Mouse (Mus musculus) embryonic facial prominence, embryonic 11.5 days (tissue): ENCODE measurements around the gene Olfr1217. TPM values are rescaled to one million over a fixed set of nuclear protein-coding genes. Genes with fewer than 3 reads are reported as not detected.
"Not testable (repeated sequence)": the region's sequence is repeated elsewhere in the genome, so short reads cannot be mapped to it uniquely, and the experiment has no call there.

ENCODE experiments used
- ATAC-seq: fragments of 200-750 bp; cut with Nextera tagmentation; replicated peaks from 2 replicates; pipeline ENCODE4 v1.8.0; 2017; ENCODE audit warnings: low read depth; ENCODE audit not compliant: insufficient number of reproducible peaks, low FRiP score, low TSS enrichment
- DNase-seq: peaks from one replicate; pipeline ENCODE4 v3.0.0-alpha.2; 2015; ENCODE audit warnings: low spot score
- H3K27ac ChIP-seq: fragments of 300-500 bp; sonication (generic); replicated peaks from 2 replicates; pipeline ENCODE4 v1.5.1; 2014; ENCODE audit warnings: mild to moderate bottlenecking, low read depth, low read length, control low read depth
- H3K27me3 ChIP-seq: fragments of 300-500 bp; sonication (generic); 2 replicates; pipeline ENCODE4 v1.6.1; 2014; ENCODE audit warnings: mild to moderate bottlenecking, low read length, moderate library complexity, mixed read lengths; ENCODE audit not compliant: control insufficient read depth, insufficient read depth
- H3K36me3 ChIP-seq: fragments of 300-500 bp; sonication (generic); replicated peaks from 2 replicates; pipeline ENCODE4 v1.6.1; 2014; ENCODE audit warnings: low read depth, mild to moderate bottlenecking, low read length, moderate library complexity, mixed read lengths; ENCODE audit not compliant: control insufficient read depth, insufficient read depth
- H3K4me1 ChIP-seq: fragments of 300-500 bp; sonication (generic); 2 replicates; pipeline ENCODE4 v1.6.1; 2014; ENCODE audit warnings: low read length, mixed read lengths; ENCODE audit not compliant: control insufficient read depth, insufficient read depth
- H3K4me2 ChIP-seq: fragments of 300-500 bp; sonication (generic); 2 replicates; pipeline ENCODE4 v1.6.1; 2014; ENCODE audit warnings: low read depth, mild to moderate bottlenecking, control low read depth, low read length, moderate library complexity
- H3K4me3 ChIP-seq: fragments of 300-500 bp; sonication (generic); 2 replicates; pipeline ENCODE4 v1.5.1; 2014; ENCODE audit warnings: low read depth, low read length, control low read depth
- H3K9ac ChIP-seq: fragments of 300-500 bp; sonication (generic); replicated peaks from 2 replicates; pipeline ENCODE4 v1.6.1; 2014; ENCODE audit warnings: mild to moderate bottlenecking, control low read depth, low read length
- H3K9me3 ChIP-seq: fragments of 300-500 bp; sonication (generic); replicated peaks from 2 replicates; pipeline ENCODE4 v1.6.1; 2016; ENCODE audit warnings: mild to moderate bottlenecking, low read length, inconsistent platforms, mixed read lengths; ENCODE audit not compliant: control insufficient read depth
- WGBS: fragments of 180-500 bp; shearing (Covaris S2); extraction: QIAGEN DNeasy Blood & Tissue Kit; methylation state at CpG from one replicate; pipeline ENCODE4 v1.1.7; 2014; 5-methylcytosine and 5-hydroxymethylcytosine counted together
- polyA plus RNA-seq: library from polyadenylated mRNA; unstranded; fragments of >200 nt; fragmentation: Nextera tagmentation; extraction: Ambion mirVana; gene quantifications from 2 replicates; pipeline ENCODE4 v1.2.1, GENCODE M21; 2014

The Olfr1217 gene
- not detected in 2 replicates for polyA plus RNA-seq

- WGBS = 73% methylated on average over 2 of the region's 2 CpGs
- no peaks in the 10 kb centered on the region for H3K27me3 ChIP-seq
- no peak within 1 kb of the TSS for H3K27ac ChIP-seq
- no peak within 1 kb of the TSS for H3K4me3 ChIP-seq
- no peak for ATAC-seq
- H3K9me3 ChIP-seq = no peaks in the 10 kb centered on the region
- H3K9ac ChIP-seq = no peak within 1 kb of the TSS
- no peaks in the 10 kb centered on the region for H3K4me1 ChIP-seq
- H3K4me2 ChIP-seq = no peak within 1 kb of the TSS
- no peaks in the 10 kb centered on the region for H3K36me3 ChIP-seq
- no peak for DNase-seq
Measured at GRCm38 (mm10) chr2:89031965-89032364, at the start of gene Olfr1217. Gene Olfr1217 (minus strand): TSS chr2:89032065.

GRCm38 (mm10) chr2:89081487-89081886 is 49.6 kb upstream of the Olfr1217 start:
- H3K4me1 ChIP-seq = no peaks in the 10 kb centered on the region
- no peak overlapping the region for H3K4me2 ChIP-seq
- no peak overlapping the region for H3K27ac ChIP-seq
- no peak overlapping the region for H3K4me3 ChIP-seq
- no peaks in the 10 kb centered on the region for H3K9me3 ChIP-seq
- no peaks in the 10 kb centered on the region for H3K36me3 ChIP-seq
- DNase-seq = no peak
- no peaks in the 10 kb centered on the region for H3K27me3 ChIP-seq
- no peak overlapping the region for H3K9ac ChIP-seq
- no peak for ATAC-seq

GRCm38 (mm10) chr2:89061087-89061486 is 29.2 kb upstream of the Olfr1217 start, which contains the start of gene Olfr1218:
Gene Olfr1218 (minus strand): TSS chr2:89061187.
- no peak within 1 kb of the TSS for H3K27ac ChIP-seq
- no peak for DNase-seq
- no peaks in the 10 kb centered on the region for H3K27me3 ChIP-seq
- no peaks in the 10 kb centered on the region for H3K9me3 ChIP-seq
- H3K9ac ChIP-seq = no peak within 1 kb of the TSS
- H3K4me1 ChIP-seq = no peaks in the 10 kb centered on the region
- ATAC-seq = no peak
- H3K36me3 ChIP-seq = no peaks in the 10 kb centered on the region
- H3K4me2 ChIP-seq = no peak within 1 kb of the TSS
- no peak within 1 kb of the TSS for H3K4me3 ChIP-seq

GRCm38 (mm10) chr2:89021436-89021835 is 10.4 kb downstream of the Olfr1217 start:
- not testable (repeated sequence) for ATAC-seq
- 66% methylated on average over 3 of the region's 3 CpGs for whole genome bisulfite sequencing

GRCm38 (mm10) chr2:89018240-89018639 is 13.6 kb downstream of the Olfr1217 start, which contains the start of gene Olfr1216:
Gene Olfr1216 (minus strand): TSS chr2:89018340.
- Histone ChIP-seq H3K36me3 (no peaks in the 10 kb centered on the region), H3K4me1 (no peaks in the 10 kb centered on the region), H3K4me2 (no peak within 1 kb of the TSS), H3K27me3 (no peaks in the 10 kb centered on the region), H3K27ac (no peak within 1 kb of the TSS), H3K9me3 (no peaks in the 10 kb centered on the region), H3K4me3 (no peak within 1 kb of the TSS), H3K9ac (no peak within 1 kb of the TSS)
- no peak for ATAC-seq
- no peak for DNase-seq
- WGBS = 74% methylated on average over 1 of the region's 1 CpGs

More at GRCm38 (mm10) chr2:89021436-89021835, 10.4 kb downstream of the Olfr1217 start:
- H3K9ac ChIP-seq, DNase-seq, H3K4me3 ChIP-seq, H3K9me3 ChIP-seq, H3K4me1 ChIP-seq, H3K27ac ChIP-seq, H3K4me2 ChIP-seq, H3K27me3 ChIP-seq, H3K36me3 ChIP-seq: not testable (repeated sequence)

GRCm38 (mm10) chr2:89006873-89007272 is 25.0 kb downstream of the Olfr1217 start, which contains the start of gene Olfr1215:
Gene Olfr1215 (minus strand): TSS chr2:89006973.
- Histone ChIP-seq H3K9me3 (no peaks in the 10 kb centered on the region), H3K4me1 (no peaks in the 10 kb centered on the region), H3K27ac (no peak within 1 kb of the TSS), H3K27me3 (no peaks in the 10 kb centered on the region), H3K4me2 (no peak within 1 kb of the TSS), H3K4me3 (no peak within 1 kb of the TSS), H3K36me3 (no peaks in the 10 kb centered on the region), H3K9ac (no peak within 1 kb of the TSS)
- WGBS = 81% methylated on average over 2 of the region's 2 CpGs
- DNase-seq = no peak
- no peak for ATAC-seq

- WGBS = 86% methylated on average over 1 of the region's 1 CpGs
- H3K4me2 ChIP-seq = no peak within 1 kb of the TSS
- no peak within 1 kb of the TSS for H3K4me3 ChIP-seq
- H3K9me3 ChIP-seq = no peaks in the 10 kb centered on the region
- no peaks in the 10 kb centered on the region for H3K36me3 ChIP-seq
- H3K9ac ChIP-seq = no peak within 1 kb of the TSS
- H3K27ac ChIP-seq = no peak within 1 kb of the TSS
- H3K4me1 ChIP-seq = no peaks in the 10 kb centered on the region
- ATAC-seq (no peak), DNase-seq (no peak)
- no peaks in the 10 kb centered on the region for H3K27me3 ChIP-seq
Measured at GRCm38 (mm10) chr2:88992553-88992952, 39.3 kb downstream of the Olfr1217 start, which contains the start of gene Olfr1214. Gene Olfr1214 (minus strand): TSS chr2:88992653.

- Histone ChIP-seq H3K9ac (no peak within 1 kb of the TSS), H3K9me3 (no peaks in the 10 kb centered on the region), H3K27me3 (no peaks in the 10 kb centered on the region), H3K4me2 (no peak within 1 kb of the TSS), H3K27ac (no peak within 1 kb of the TSS), H3K4me3 (no peak within 1 kb of the TSS), H3K4me1 (no peaks in the 10 kb centered on the region), H3K36me3 (no peaks in the 10 kb centered on the region)
- DNase-seq (no peak), ATAC-seq (no peak)
- 84% methylated on average over 1 of the region's 1 CpGs for WGBS
Measured at GRCm38 (mm10) chr2:88980181-88980580, 51.7 kb downstream of the Olfr1217 start, which contains the start of gene Gm13762. Gene Gm13762 (minus strand): TSS chr2:88980281.
